Mouse (Mus musculus) gastrocnemius, adult 18-20 months (tissue): ENCODE measurements around the gene B3galt4. TPM values are rescaled to one million over a fixed set of nuclear protein-coding genes. Genes with fewer than 3 reads are reported as not detected.
"Not testable (repeated sequence)": the region's sequence is repeated elsewhere in the genome, so short reads cannot be mapped to it uniquely, and the experiment has no call there.

ENCODE experiments used
- DNase-seq: peaks from one replicate; pipeline ENCODE4 v3.0.0; 2021; ENCODE audit warnings: low spot score
- total RNA-seq, 2 experiments: library from RNA; stranded (reverse); gene quantifications; 2 replicates each; pipeline ENCODE4 v1.2.3; 2021

B3galt4 gene
- total RNA-seq, 2 experiments from 2014 or later: 1.5 to 1.7 TPM

GRCm38 (mm10) chr17:33909077-33909868, 42.0 kb downstream of the B3galt4 start, which contains the start of gene Daxx:
Gene Daxx (plus strand): TSS chr17:33909414.
- DNase-seq: peak; percentile 98

GRCm38 (mm10) chr17:33908331-33909076, 42.8 kb downstream of the B3galt4 start:
- no peak for DNase-seq

- not testable (repeated sequence) for DNase-seq
These were observed 46.5 kb downstream of the B3galt4 start, which contains the start of gene Platr17 for GRCm38 (mm10) chr17:33904835-33905234. Gene Platr17 (plus strand): TSS chr17:33905135.

DNA sequence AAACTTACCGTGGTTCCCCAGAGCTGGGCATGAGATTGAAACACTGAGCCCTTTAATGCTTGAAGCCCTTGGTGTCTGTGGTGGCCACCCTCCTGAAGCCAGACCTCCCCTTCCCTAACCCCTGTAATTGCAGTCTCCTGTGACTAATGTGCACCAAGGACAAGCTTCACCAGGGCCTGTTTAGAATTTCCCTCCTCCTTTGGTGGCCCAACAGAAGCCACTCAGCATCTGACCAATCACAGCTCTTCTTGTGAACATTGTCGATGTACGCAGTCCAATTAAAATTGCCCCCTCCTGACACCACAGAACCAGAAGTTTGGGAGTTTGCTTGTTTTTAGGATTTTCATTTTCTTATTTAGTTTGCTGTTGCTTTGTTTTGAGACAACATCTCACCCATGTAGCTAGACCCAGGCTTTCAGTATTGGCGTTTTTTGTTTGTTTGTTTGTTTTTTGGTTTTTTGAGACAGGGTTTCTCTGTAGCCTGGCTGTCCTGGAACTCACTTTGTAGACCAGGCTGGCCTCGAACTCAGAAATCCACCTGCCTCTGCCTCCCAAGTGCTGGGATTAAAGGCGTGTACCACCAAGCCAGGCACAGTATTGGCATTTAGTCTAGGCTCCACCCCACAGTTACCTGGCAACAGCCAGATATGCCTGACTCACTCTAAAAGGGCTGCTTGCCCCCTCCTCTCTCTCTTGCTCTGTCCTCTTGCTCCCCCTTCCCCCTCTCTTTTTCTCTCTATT, 47.2 kb downstream of the B3galt4 start:
- DNase-seq: not testable (repeated sequence)

DNA sequence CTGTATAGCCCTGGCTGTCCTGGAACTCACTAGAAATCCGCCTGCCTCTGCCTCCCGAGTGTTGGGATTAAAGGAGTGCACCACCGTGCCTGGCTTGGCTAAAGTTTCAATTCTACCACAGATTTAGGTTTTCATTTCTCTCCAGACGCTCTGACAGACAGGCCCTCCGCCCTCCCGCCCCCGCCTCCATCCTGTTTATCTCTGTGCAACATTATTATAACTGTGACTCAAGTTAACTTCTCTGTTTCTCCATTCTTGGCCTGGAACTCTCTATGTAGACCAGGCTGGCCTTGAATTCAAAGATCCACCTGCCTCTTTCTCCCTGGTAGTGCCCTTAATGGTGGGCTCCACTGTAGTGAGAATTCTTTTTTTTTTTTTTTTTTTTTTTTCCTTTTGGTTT, 48.8 kb downstream of the B3galt4 start:
- no peak for DNase-seq

- DNase-seq: no peak
These were observed 49.2 kb downstream of the B3galt4 start for GRCm38 (mm10) chr17:33902079-33902478.

- DNase-seq: no peak
These were observed 49.6 kb downstream of the B3galt4 start for GRCm38 (mm10) chr17:33901653-33902052.

DNA sequence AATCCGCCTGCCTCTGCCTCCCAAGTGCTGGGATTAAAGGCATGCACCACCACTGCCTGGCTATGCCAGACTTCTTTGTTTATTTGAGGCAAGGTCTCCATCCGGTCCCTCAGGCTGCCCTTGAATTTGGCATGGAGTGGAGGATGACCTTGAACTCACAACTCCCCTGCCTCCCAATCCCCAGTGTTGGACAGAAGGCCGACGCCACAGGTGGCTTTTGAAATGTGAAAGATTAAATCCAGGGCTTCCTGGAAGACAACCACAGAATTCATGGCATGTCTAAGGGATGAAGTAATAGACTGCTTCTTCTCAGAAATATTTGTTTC, 50.3 kb downstream of the B3galt4 start:
- DNase-seq: no peak

DNA sequence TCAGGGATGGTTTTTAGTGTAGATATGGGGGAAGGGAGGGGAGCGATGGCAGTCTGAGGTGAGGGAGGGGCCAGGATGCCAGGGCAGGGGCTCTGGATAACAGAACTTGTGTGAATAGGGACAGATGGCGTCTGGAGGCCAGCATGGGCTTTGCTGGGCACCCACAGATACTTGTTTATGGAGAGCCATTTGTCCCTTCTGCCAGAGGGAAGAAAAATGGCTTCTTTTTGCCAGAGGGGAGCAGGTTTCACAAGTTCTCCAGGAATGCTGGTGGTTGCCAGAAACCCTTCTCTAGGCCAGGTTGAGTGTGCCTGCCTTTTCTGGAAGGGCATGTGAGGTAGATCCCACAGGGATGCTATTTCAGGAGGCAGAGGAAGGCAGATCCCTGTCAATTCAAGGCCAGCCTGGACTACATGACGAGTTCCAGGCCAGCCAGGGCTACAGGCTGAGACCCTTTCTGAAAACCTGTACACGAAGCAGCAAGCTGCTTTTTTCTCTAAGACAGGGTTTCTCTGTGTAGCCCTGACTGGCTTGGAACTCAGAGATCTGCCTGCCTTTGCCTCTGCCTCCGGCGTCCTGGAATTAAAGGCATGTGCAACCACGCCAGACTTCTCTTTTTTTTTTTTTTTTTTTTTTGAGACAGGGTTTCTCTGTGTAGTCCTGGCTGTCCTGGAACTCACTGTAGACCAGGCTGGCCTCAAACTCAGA, 50.9 kb downstream of the B3galt4 start:
- no peak for DNase-seq

Other genes starting within 250 kb of the B3galt4 start
- gene March2, start 232.8 kb downstream of the B3galt4 start, total RNA-seq: 10 to 100 TPM; 87.2 to 90.6 TPM
- 100 to 1,000 TPM; 138 to 142 TPM for gene Rab11b, start 191.0 kb downstream of the B3galt4 start, total RNA-seq
- 1 to 10 TPM; 4.3 to 6.6 TPM for gene Angptl4, start 169.7 kb downstream of the B3galt4 start, total RNA-seq
- gene Kank3, start 141.0 kb downstream of the B3galt4 start, total RNA-seq: 10 to 100 TPM; 13.4 to 16.6 TPM
- 100 to 1,000 TPM; 586 to 627 TPM for gene Rps28, start 126.9 kb downstream of the B3galt4 start, total RNA-seq
- gene Ndufa7, start 126.9 kb downstream of the B3galt4 start, total RNA-seq: 100 to 1,000 TPM; 375 to 377 TPM
- 10 to 100 TPM; 14.8 to 15.2 TPM for gene Cd320, start 108.4 kb downstream of the B3galt4 start, total RNA-seq
- gene Gm7029, start 77.7 kb downstream of the B3galt4 start, total RNA-seq: not detected
- under 1 TPM in 1 of 2 experiments, not detected in 1; 0.34 TPM for gene Kifc1, start 60.8 kb downstream of the B3galt4 start, total RNA-seq
- not detected for gene Platr17, start 46.4 kb downstream of the B3galt4 start, total RNA-seq
- gene Daxx, start 42.1 kb downstream of the B3galt4 start, total RNA-seq: 10 to 100 TPM; 12.0 to 13.7 TPM
- 10 to 100 TPM; 30.2 to 31.7 TPM for gene Tapbp, start 35.6 kb downstream of the B3galt4 start, total RNA-seq
- 10 to 100 TPM; 14.2 to 16.4 TPM for gene Zbtb22, start 35.6 kb downstream of the B3galt4 start, total RNA-seq
- 10 to 100 TPM; 26.4 to 31.9 TPM for gene Rgl2, start 21.9 kb downstream of the B3galt4 start, total RNA-seq
- 10 to 100 TPM; 64.8 to 68.8 TPM for gene Pfdn6, start 11.1 kb downstream of the B3galt4 start, total RNA-seq
- 1 to 10 TPM; 8.7 to 8.8 TPM for gene Wdr46, start 10.8 kb downstream of the B3galt4 start, total RNA-seq
- gene Vps52, start 4.3 kb upstream of the B3galt4 start, total RNA-seq: 10 to 100 TPM; 29.6 to 33.5 TPM
- 100 to 1,000 TPM; 367 to 381 TPM for gene Rps18, start 4.5 kb upstream of the B3galt4 start, total RNA-seq
- gene H2-K1, start 48.9 kb upstream of the B3galt4 start, total RNA-seq: 10 to 100 TPM; 47.2 to 57.7 TPM
- gene Ring1, start 73.2 kb upstream of the B3galt4 start, total RNA-seq: 10 to 100 TPM; 12.5 to 13.5 TPM
- 10 to 100 TPM; 80.3 to 82.1 TPM for gene H2-Ke6, start 76.6 kb upstream of the B3galt4 start, total RNA-seq
- gene Slc39a7, start 80.2 kb upstream of the B3galt4 start, total RNA-seq: 10 to 100 TPM; 41.0 to 50.2 TPM
- 10 to 100 TPM; 34.9 to 37.0 TPM for gene Rxrb, start 80.3 kb upstream of the B3galt4 start, total RNA-seq
- 1 to 10 TPM; 2.9 TPM for gene Col11a2, start 87.9 kb upstream of the B3galt4 start, total RNA-seq
- not detected for gene H2-Oa, start 140.9 kb upstream of the B3galt4 start, total RNA-seq
- 1 to 10 TPM; 2.6 to 3.2 TPM for gene H2-DMa, start 168.1 kb upstream of the B3galt4 start, total RNA-seq
- 10 to 100 TPM; 71.6 to 77.3 TPM for gene Brd2, start 171.1 kb upstream of the B3galt4 start, total RNA-seq
- gene H2-DMb2, start 191.8 kb upstream of the B3galt4 start, total RNA-seq: under 1 TPM; 0.17 to 0.53 TPM
- gene H2-DMb1, start 201.6 kb upstream of the B3galt4 start, total RNA-seq: under 1 TPM; 0.16 to 0.78 TPM
- gene Tap1, start 236.1 kb upstream of the B3galt4 start, total RNA-seq: 1 to 10 TPM in 1 of 2 experiments, under 1 TPM in 1; 0.98 to 3.6 TPM
- 1 to 10 TPM in 1 of 2 experiments, under 1 TPM in 1; 0.73 to 3.8 TPM for gene Psmb9, start 236.3 kb upstream of the B3galt4 start, total RNA-seq
- gene Psmb8, start 246.2 kb upstream of the B3galt4 start, total RNA-seq: 1 to 10 TPM; 3.2 to 6.7 TPM